Mouse (Mus musculus) thymus, postnatal 0 days (tissue): Measurements from ENCODE around the gene Phlda3. TPM values are rescaled to one million over a fixed set of nuclear protein-coding genes. Genes with fewer than 3 reads are reported as not detected.
A peak's percentile ranks its signal among the peaks of the same experiment; 100 is the strongest.

Source experiments
- DNase-seq: peaks from one replicate; pipeline ENCODE4 v3.0.0-alpha.2; 2015; ENCODE audit warnings: low spot score
- polyA plus RNA-seq: library from polyadenylated mRNA; unstranded; fragments of >200 nt; fragmentation: Nextera tagmentation; extraction: Ambion mirVana; gene quantifications from 2 replicates; pipeline ENCODE4 v1.2.1, GENCODE M21; 2015

Phlda3 gene
- polyA plus RNA-seq, 1 experiment from 2014 or later, result 46.5 TPM

- no peak for DNase-seq
Measured at GRCm38 (mm10) chr1:135757287-135757686, 8.6 kb upstream of the Phlda3 start.

GRCm38 (mm10) chr1:135759685-135760084, 6.2 kb upstream of the Phlda3 start:
- no peak for DNase-seq

GRCm38 (mm10) chr1:135760216-135760615, 5.7 kb upstream of the Phlda3 start:
- DNase-seq, result no peak

- no peak for DNase-seq
Measured at GRCm38 (mm10) chr1:135761728-135762127, 4.2 kb upstream of the Phlda3 start.

GRCm38 (mm10) chr1:135763503-135764205, 2.3 kb upstream of the Phlda3 start:
- no peak for DNase-seq

GRCm38 (mm10) chr1:135764206-135764528, 1.8 kb upstream of the Phlda3 start:
- DNase-seq, result no peak

- no peak for DNase-seq
Measured at GRCm38 (mm10) chr1:135766592-135767306, 830 bp downstream of the Phlda3 start.

GRCm38 (mm10) chr1:135767324-135767890, 1.5 kb downstream of the Phlda3 start:
- DNase-seq, result no peak

GRCm38 (mm10) chr1:135768400-135768799, 2.5 kb downstream of the Phlda3 start:
- no peak for DNase-seq

- no peak for DNase-seq
Measured at GRCm38 (mm10) chr1:135770237-135770636, 4.3 kb downstream of the Phlda3 start.

GRCm38 (mm10) chr1:135770896-135771572, 5.1 kb downstream of the Phlda3 start:
- no peak for DNase-seq

GRCm38 (mm10) chr1:135771573-135771970, 5.7 kb downstream of the Phlda3 start:
- DNase-seq, result no peak

GRCm38 (mm10) chr1:135776596-135776995, 10.7 kb downstream of the Phlda3 start:
- no peak for DNase-seq

GRCm38 (mm10) chr1:135777046-135777445, 11.1 kb downstream of the Phlda3 start:
- no peak for DNase-seq

GRCm38 (mm10) chr1:135778780-135779535, 13.0 kb downstream of the Phlda3 start, which contains the start of gene Tnni1:
Tnni1 (plus strand) TSS chr1:135779434.
- DNase-seq, result peak; percentile 72

- DNase-seq, result no peak
Measured at GRCm38 (mm10) chr1:135780649-135781048, 14.7 kb downstream of the Phlda3 start.

GRCm38 (mm10) chr1:135781220-135781619, 15.3 kb downstream of the Phlda3 start:
- peak; percentile 53 for DNase-seq

GRCm38 (mm10) chr1:135782816-135783215, 16.9 kb downstream of the Phlda3 start:
- no peak for DNase-seq

- DNase-seq, result peak; percentile 79
Measured at GRCm38 (mm10) chr1:135787799-135788198, 21.9 kb downstream of the Phlda3 start.

- DNase-seq, result no peak
Measured at GRCm38 (mm10) chr1:135788708-135789107, 22.8 kb downstream of the Phlda3 start.

GRCm38 (mm10) chr1:135789815-135790214, 23.9 kb downstream of the Phlda3 start:
- DNase-seq, result peak; percentile 79
